ENCODE assay signal across 11 mouse cellular contexts in genomic region chr19:33979007-33979406, GRCm38 (mm10). TPM values are rescaled to one million over a fixed set of nuclear protein-coding genes. Genes with fewer than 3 reads are reported as not detected.
DNase-seq lines count a peak whose midpoint lies in the region; ATAC-seq and TF ChIP-seq lines count a peak whose summit lies in the region.
"Had no signal": no experiment of that assay in that cellular context is flagged by ENCODE, and none has a peak within 500 bp of the region (broad histone marks: within the 10 kb centered on the region; RNA-seq: fewer than 3 reads in every experiment).

No protein-coding gene starts in this region.

- H3K9me3 ChIP-seq in kidney, postnatal 0 days (replicated peaks; ENCODE audit: low read length) = no peaks in the 10 kb centered on the region
- no peaks in the 10 kb centered on the region for H3K9me3 ChIP-seq in kidney, embryonic 15.5 days (replicated peaks)
- H3K9me3 ChIP-seq: embryonic facial prominence, embryonic 12.5 days; hindbrain, embryonic 12.5 days had no signal

- no peak overlapping the region for H3K4me3 ChIP-seq in kidney, postnatal 0 days (replicated peaks; ENCODE audit: low read depth, low read length)
- H3K4me3 ChIP-seq in kidney, embryonic 15.5 days (replicated peaks) = no peak overlapping the region
- H3K4me3 ChIP-seq: embryonic facial prominence, embryonic 12.5 days; hindbrain, embryonic 12.5 days had no signal

- H3K9ac ChIP-seq in kidney, postnatal 0 days (ENCODE audit: low read depth, low read length) = no peak overlapping the region
- no peak overlapping the region for H3K9ac ChIP-seq in kidney, embryonic 15.5 days
- H3K9ac ChIP-seq: embryonic facial prominence, embryonic 12.5 days; hindbrain, embryonic 12.5 days had no signal

- TF ChIP-seq CTCF in kidney, postnatal 0 days (IDR thresholded peaks at IDR 0.05; ENCODE audit: low read depth) = peak; percentile 62; the same call in 1 of the 2 replicates

- 50% methylated on average over 3 of the region's 3 CpGs for WGBS in kidney, postnatal 0 days
- 48% methylated on average over 3 of the region's 3 CpGs for WGBS in kidney, embryonic 15.5 days

- peak; percentile 59 for DNase-seq in kidney, postnatal 0 days (ENCODE audit: low spot score)
- peak; percentile 32 for DNase-seq in 416B (ENCODE audit: low read depth)
- DNase-seq in CD4-positive helper T cell, adult 2 months (ENCODE audit: low read depth, low spot score) = peak; percentile 23
- DNase-seq in embryo, embryonic 9.5 days (ENCODE audit: extremely low spot score) = peak; percentile 15
- DNase-seq in neural tube, embryonic 10.5 days (ENCODE audit: extremely low spot score, low spot score) = no peak
- DNase-seq in adrenal gland, postnatal 25 days = no peak

- no peaks in the 10 kb centered on the region for H3K27me3 ChIP-seq in kidney, postnatal 0 days (ENCODE audit: insufficient read depth, low read length)
- no peaks in the 10 kb centered on the region for H3K27me3 ChIP-seq in kidney, embryonic 15.5 days
- H3K27me3 ChIP-seq: embryonic facial prominence, embryonic 12.5 days; hindbrain, embryonic 12.5 days had no signal

- H3K27ac ChIP-seq in kidney, postnatal 0 days = no peak overlapping the region
- no peak overlapping the region for H3K27ac ChIP-seq in kidney, embryonic 15.5 days
- H3K27ac ChIP-seq: embryonic facial prominence, embryonic 12.5 days; hindbrain, embryonic 12.5 days; macrophage had no signal

- no peaks in the 10 kb centered on the region for H3K4me1 ChIP-seq in kidney, postnatal 0 days (replicated peaks; ENCODE audit: insufficient read depth, low read length)
- no peaks in the 10 kb centered on the region for H3K4me1 ChIP-seq in kidney, embryonic 15.5 days
- H3K4me1 ChIP-seq: embryonic facial prominence, embryonic 12.5 days; hindbrain, embryonic 12.5 days had no signal

- H3K36me3 ChIP-seq in kidney, postnatal 0 days (ENCODE audit: insufficient read depth, low read length) = no peaks in the 10 kb centered on the region
- no peaks in the 10 kb centered on the region for H3K36me3 ChIP-seq in kidney, embryonic 15.5 days
- H3K36me3 ChIP-seq: embryonic facial prominence, embryonic 12.5 days; hindbrain, embryonic 12.5 days had no signal

- no peak for ATAC-seq in kidney, postnatal 0 days (replicated peaks; ENCODE audit: low FRiP score, low read depth)
- no peak for ATAC-seq in kidney, embryonic 15.5 days (replicated peaks; ENCODE audit: low FRiP score)
- ATAC-seq in cerebellum, adult (ENCODE audit: insufficient number of reproducible peaks, low FRiP score, low TSS enrichment) = no peak

- no peak overlapping the region for H3K4me2 ChIP-seq in kidney, postnatal 0 days (ENCODE audit: low read length)
- no peak overlapping the region for H3K4me2 ChIP-seq in kidney, embryonic 15.5 days
- H3K4me2 ChIP-seq: embryonic facial prominence, embryonic 12.5 days; hindbrain, embryonic 12.5 days had no signal

RNA-seq across cellular contexts. Expression of gene Lipf, which starts 18.0 kb away (rescaled TPM):
- 0.26 and 0.47 TPM in 2 replicates for polyA plus RNA-seq in kidney, postnatal 0 days (2015; fragmentation: Nextera tagmentation; extraction: Ambion mirVana)
- 0.10 TPM in 1 of 2 replicates, not detected in the other for polyA plus RNA-seq in kidney, embryonic 15.5 days (2015; fragmentation: Nextera tagmentation; extraction: Ambion mirVana)
- total RNA-seq in adrenal gland, postnatal 25 days (2021) = not detected in 2 replicates
- polyA plus RNA-seq: embryonic facial prominence, embryonic 12.5 days; hindbrain, embryonic 12.5 days; macrophage had no signal

RNA-seq across cellular contexts. Expression of gene Lipk, which starts 29.1 kb away (rescaled TPM):
- polyA plus RNA-seq in kidney, postnatal 0 days (2015; fragmentation: Nextera tagmentation; extraction: Ambion mirVana) = not detected in 2 replicates
- polyA plus RNA-seq in kidney, embryonic 15.5 days (2015; fragmentation: Nextera tagmentation; extraction: Ambion mirVana) = not detected in 2 replicates
- total RNA-seq in adrenal gland, postnatal 25 days (2021) = 0.30 TPM in 1 of 2 replicates, not detected in the other
- polyA plus RNA-seq: embryonic facial prominence, embryonic 12.5 days; hindbrain, embryonic 12.5 days; macrophage had no signal

Comparison
In these comparisons a context has a peak if more than half of its experiments do, and no peak if none do; other contexts are left out.
1. DNase-seq: peak in kidney, postnatal 0 days (single experiment), 416B (single experiment), CD4-positive helper T cell, adult 2 months (single experiment) and embryo, embryonic 9.5 days (single experiment); none in neural tube, embryonic 10.5 days (single experiment) and adrenal gland, postnatal 25 days (single experiment).